Mouse (Mus musculus): ENCODE results near the gene Col4a3bp.

Col4a3bp gene

GRCm38 (mm10) chr13:96542081-96542889 lies at the start of gene Col4a3bp, which contains the start of gene Polk:
Gene Col4a3bp (plus strand): TSS chr13:96542618.
Gene Polk (minus strand): TSS chr13:96542579.
- peak; percentile 94 to 95 for DNase-seq

GRCm38 (mm10) chr13:96496630-96497029 lies 45.8 kb upstream of the Col4a3bp start:
- DNase-seq, result no peak

- DNase-seq, result no peak
These were observed 42.5 kb upstream of the Col4a3bp start for GRCm38 (mm10) chr13:96499891-96500290.

- DNase-seq, result no peak
These were observed 36.8 kb upstream of the Col4a3bp start for GRCm38 (mm10) chr13:96505661-96506060.

- DNase-seq, result no peak
These were observed 36.1 kb upstream of the Col4a3bp start for GRCm38 (mm10) chr13:96506313-96506712.

GRCm38 (mm10) chr13:96507541-96507940 lies 34.9 kb upstream of the Col4a3bp start:
- DNase-seq, result no peak

- no peak for DNase-seq
These were observed 31.8 kb upstream of the Col4a3bp start for GRCm38 (mm10) chr13:96510635-96511034.

GRCm38 (mm10) chr13:96511262-96511661 lies 31.2 kb upstream of the Col4a3bp start:
- DNase-seq, result no peak

GRCm38 (mm10) chr13:96511893-96512292 lies 30.5 kb upstream of the Col4a3bp start:
- DNase-seq, result no peak

GRCm38 (mm10) chr13:96514154-96514942 lies 28.1 kb upstream of the Col4a3bp start:
- no peak for DNase-seq

GRCm38 (mm10) chr13:96516249-96516648 lies 26.2 kb upstream of the Col4a3bp start:
- DNase-seq, result no peak

- no peak for DNase-seq
These were observed 25.1 kb upstream of the Col4a3bp start for GRCm38 (mm10) chr13:96517335-96517734.

GRCm38 (mm10) chr13:96521294-96521693 lies 21.1 kb upstream of the Col4a3bp start:
- DNase-seq, result no peak

- DNase-seq, result no peak
These were observed 15.4 kb upstream of the Col4a3bp start for GRCm38 (mm10) chr13:96527022-96527421.

GRCm38 (mm10) chr13:96527856-96528255 lies 14.6 kb upstream of the Col4a3bp start:
- no peak for DNase-seq

GRCm38 (mm10) chr13:96528776-96529175 lies 13.6 kb upstream of the Col4a3bp start:
- DNase-seq, result no peak

GRCm38 (mm10) chr13:96529542-96529941 lies 12.9 kb upstream of the Col4a3bp start:
- DNase-seq, result no peak

GRCm38 (mm10) chr13:96530064-96530463 lies 12.4 kb upstream of the Col4a3bp start:
- DNase-seq, result no peak

GRCm38 (mm10) chr13:96532176-96532575 lies 10.2 kb upstream of the Col4a3bp start:
- no peak for DNase-seq

GRCm38 (mm10) chr13:96533742-96534141 lies 8.7 kb upstream of the Col4a3bp start:
- no peak for DNase-seq

- DNase-seq, result no peak
These were observed 5.4 kb upstream of the Col4a3bp start for GRCm38 (mm10) chr13:96536821-96537572.

GRCm38 (mm10) chr13:96538103-96538502 lies 4.3 kb upstream of the Col4a3bp start:
- DNase-seq, result no peak

GRCm38 (mm10) chr13:96541381-96541780 lies 1.0 kb upstream of the Col4a3bp start:
- DNase-seq, result no peak

Measured in spleen, adult 18-20 months (tissue).